Mouse (Mus musculus) cerebellum, adult 2 months (tissue): ENCODE results near the gene Rab40b.
"Not testable (repeated sequence)": the region's sequence is repeated elsewhere in the genome, so short reads cannot be mapped to it uniquely, and the experiment has no call there.

ENCODE experiments used
- CTCF ChIP-seq: fragments of 200-500 bp; IDR thresholded peaks from 2 replicates; pipeline ENCODE4 v1.5.1; 2011; ENCODE audit warnings: low read depth, mild to moderate bottlenecking, control low read depth, low read length, moderate library complexity, borderline replicate concordance; ENCODE audit not compliant: insufficient read depth
- POLR2A ChIP-seq: fragments of 200-500 bp; IDR thresholded peaks from 2 replicates; pipeline ENCODE4 v1.6.1; 2011; ENCODE audit warnings: low read length, control low read depth, borderline replicate concordance; ENCODE audit not compliant: insufficient read depth

- TF ChIP-seq CTCF, POLR2A: not testable (repeated sequence)
Observed at GRCm38 (mm10) chr11:121342423-121342822, 45.6 kb downstream of the Rab40b start.
